Comparison of ENCODE assay signal across 7 mouse cellular contexts in genomic region chr11:51854981-51855817, GRCm38 (mm10). TPM values are rescaled to one million over a fixed set of nuclear protein-coding genes. Genes with fewer than 3 reads are reported as not detected.
A peak's percentile ranks its signal among the peaks of the same experiment; 100 is the strongest.
DNase-seq lines count a peak whose midpoint lies in the region; ATAC-seq lines count a peak whose summit lies in the region.

No protein-coding gene starts in this region.

- 3% methylated on average over 39 of the region's 42 CpGs for WGBS in intestine, embryonic 16.5 days
- under 1% methylated on average over 36 of the region's 42 CpGs for WGBS in limb, embryonic 11.5 days
- 1% methylated on average over 29 of the region's 42 CpGs for WGBS in midbrain, embryonic 11.5 days

- no peaks in the 10 kb centered on the region for H3K36me3 ChIP-seq in intestine, embryonic 16.5 days (ENCODE audit: control insufficient read depth, insufficient read depth, low read length)
- no peaks in the 10 kb centered on the region for H3K36me3 ChIP-seq in limb, embryonic 11.5 days (ENCODE audit: control insufficient read depth, insufficient read depth, low read length)
- no peaks in the 10 kb centered on the region for H3K36me3 ChIP-seq in midbrain, embryonic 11.5 days (ENCODE audit: control insufficient read depth, insufficient read depth, low read length)

- peak overlapping the region; percentile 86 for H3K9ac ChIP-seq in intestine, embryonic 16.5 days (ENCODE audit: low read depth, low read length)
- no peak overlapping the region for H3K9ac ChIP-seq in limb, embryonic 11.5 days (ENCODE audit: low read length)
- peak overlapping the region; percentile 57 for H3K9ac ChIP-seq in midbrain, embryonic 11.5 days (ENCODE audit: low read length)

- H3K27me3 ChIP-seq in intestine, embryonic 16.5 days (replicated peaks; ENCODE audit: control insufficient read depth, insufficient read depth, low read length), result no peaks in the 10 kb centered on the region
- peaks cover 18% of the 10 kb centered on the region for H3K27me3 ChIP-seq in limb, embryonic 11.5 days (ENCODE audit: control insufficient read depth, insufficient read depth, low read length)
- H3K27me3 ChIP-seq in midbrain, embryonic 11.5 days (ENCODE audit: control insufficient read depth, insufficient read depth, low read length), result peaks cover 23% of the 10 kb centered on the region

- H3K9me3 ChIP-seq in intestine, embryonic 16.5 days (ENCODE audit: control insufficient read depth, low read length), result no peaks in the 10 kb centered on the region
- no peaks in the 10 kb centered on the region for H3K9me3 ChIP-seq in limb, embryonic 11.5 days (ENCODE audit: control insufficient read depth, low read length)
- H3K9me3 ChIP-seq in midbrain, embryonic 11.5 days (ENCODE audit: control insufficient read depth, low read length), result no peaks in the 10 kb centered on the region

- peak; percentile 74 to 79 for DNase-seq in adrenal gland, adult 18-20 months (ENCODE audit: low spot score in 2 of 2)
- peak; percentile 93 for DNase-seq in embryo, embryonic 11 days
- peak; percentile 75 to 79 for DNase-seq in gastrocnemius, postnatal 4 days (ENCODE audit: low spot score in 2 of 2)
- DNase-seq in limb, embryonic 11.5 days (ENCODE audit: low spot score), result peak; percentile 86
- peak; percentile 99 for DNase-seq in midbrain, embryonic 11.5 days (ENCODE audit: low spot score, missing footprints)
- peak; percentile 79 for DNase-seq in right cerebral cortex, postnatal 4 days

- peak overlapping the region; percentile 78 for H3K4me3 ChIP-seq in intestine, embryonic 16.5 days (ENCODE audit: low read length)
- peak overlapping the region; percentile 54 for H3K4me3 ChIP-seq in limb, embryonic 11.5 days (ENCODE audit: low read depth, low read length)
- peak overlapping the region; percentile 58 for H3K4me3 ChIP-seq in midbrain, embryonic 11.5 days (ENCODE audit: low read depth, low read length)

- peak overlapping the region; percentile 76 for H3K27ac ChIP-seq in intestine, embryonic 16.5 days (ENCODE audit: low read length)
- H3K27ac ChIP-seq in limb, embryonic 11.5 days (replicated peaks; ENCODE audit: low read depth, low read length), result no peak overlapping the region
- H3K27ac ChIP-seq in midbrain, embryonic 11.5 days (ENCODE audit: low read depth, low read length), result no peak overlapping the region

- peak overlapping the region; percentile 96 for H3K4me2 ChIP-seq in intestine, embryonic 16.5 days (ENCODE audit: low read depth, low read length)
- peak overlapping the region; percentile 91 for H3K4me2 ChIP-seq in limb, embryonic 11.5 days (ENCODE audit: low read depth, severe bottlenecking)
- peak overlapping the region; percentile 100 for H3K4me2 ChIP-seq in midbrain, embryonic 11.5 days

- peak; percentile 63 for ATAC-seq in intestine, embryonic 16.5 days
- ATAC-seq in limb, embryonic 11.5 days (ENCODE audit: insufficient number of reproducible peaks, low FRiP score, low TSS enrichment, low read depth), result peak; percentile 66
- peak; percentile 70 for ATAC-seq in midbrain, embryonic 11.5 days (ENCODE audit: low FRiP score)

- H3K4me1 ChIP-seq in intestine, embryonic 16.5 days (ENCODE audit: control insufficient read depth, insufficient read depth, low read length), result peaks cover 11% of the 10 kb centered on the region
- H3K4me1 ChIP-seq in limb, embryonic 11.5 days (ENCODE audit: control insufficient read depth, insufficient read depth, low read length), result peaks cover 21% of the 10 kb centered on the region
- H3K4me1 ChIP-seq in midbrain, embryonic 11.5 days (ENCODE audit: control insufficient read depth, insufficient read depth, low read length), result peaks cover 19% of the 10 kb centered on the region

RNA-seq across cellular contexts. Expression of gene Jade2, which starts 2.3 kb away (rescaled TPM):
- total RNA-seq in adrenal gland, adult 18-20 months (2021), result 10 to 100 TPM; 19.2 to 19.7 TPM
- 1 to 10 TPM; 2.1 to 2.2 TPM for total RNA-seq in gastrocnemius, postnatal 4 days (2021)
- polyA plus RNA-seq in intestine, embryonic 16.5 days (2015; fragmentation: Nextera tagmentation; extraction: Ambion mirVana), result 1.3 and 1.5 TPM in 2 replicates
- 0.28 and 0.44 TPM in 2 replicates for polyA plus RNA-seq in limb, embryonic 11.5 days (2014; fragmentation: Nextera tagmentation; extraction: Ambion mirVana)
- polyA plus RNA-seq in midbrain, embryonic 11.5 days (2014; fragmentation: Nextera tagmentation; extraction: Ambion mirVana), result 0.20 and 0.22 TPM in 2 replicates
